Mouse (Mus musculus): ENCODE measurements at regions not wholly inside any gene's neighbourhood (a gene's known extent, or its start where the extent isn't known, plus 50 kb on each side); places are given as distances from the start of the nearest gene placed in this dataset.
A peak's percentile ranks its signal among the peaks of the same experiment; 100 is the strongest.

DNA sequence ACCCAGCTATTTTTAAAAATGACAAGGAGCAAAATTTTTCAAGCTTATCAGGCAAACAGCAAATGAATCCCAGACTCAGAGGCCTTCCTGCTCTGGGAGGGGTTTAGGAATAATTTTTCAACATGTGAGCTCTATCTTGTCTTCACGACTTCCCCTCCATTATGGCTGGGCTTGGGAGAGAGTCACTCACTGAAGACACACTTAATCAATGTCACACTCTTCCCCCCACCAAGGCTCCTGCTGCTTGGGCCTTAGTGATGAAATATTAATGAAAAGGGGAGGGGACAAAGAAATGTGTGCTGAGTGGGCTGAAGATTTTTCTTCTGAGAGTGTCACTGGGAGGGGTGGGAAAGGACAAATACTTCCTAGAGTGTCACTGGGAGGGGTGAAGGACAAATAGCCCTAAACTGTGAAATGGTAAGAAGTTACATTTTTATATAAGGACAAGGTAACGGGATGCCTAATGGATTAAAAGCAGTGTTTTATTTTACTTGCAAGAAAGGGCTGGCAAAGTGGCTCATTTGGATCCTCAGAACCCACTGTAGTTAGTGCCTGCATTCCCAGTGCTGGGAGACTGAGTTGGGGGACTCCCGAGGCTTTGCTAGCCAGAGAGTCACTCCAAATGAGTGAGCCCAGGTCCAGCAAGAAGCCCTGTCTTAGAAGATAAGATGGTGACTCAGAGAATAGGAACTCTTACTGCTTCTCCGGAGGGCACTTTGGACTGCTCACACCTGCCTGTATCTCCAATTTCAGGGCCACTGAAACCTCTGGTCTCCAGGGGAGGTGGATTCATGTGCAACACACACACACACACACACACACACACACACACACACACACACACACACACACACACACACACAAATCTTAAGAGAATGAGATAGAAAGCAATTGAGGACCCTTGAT is 258.5 kb downstream of the Sox11 start:
- Histone ChIP-seq H3K9ac (replicated peaks) (no peak overlapping the region), H3K4me2 (no peak overlapping the region), H3K27me3 (no peaks in the 10 kb centered on the region), H3K27ac (no peak overlapping the region), H3K36me3 (no peaks in the 10 kb centered on the region), H3K9me3 (no peaks in the 10 kb centered on the region), H3K4me3 (replicated peaks) (no peak overlapping the region), H3K4me1 (replicated peaks) (peaks cover 46% of the 10 kb centered on the region)
- 36% methylated on average over 4 of the region's 4 CpGs for WGBS
- ATAC-seq (ENCODE audit: insufficient number of reproducible peaks, insufficient read depth, low FRiP score, low TSS enrichment, low read depth): no peak

DNA sequence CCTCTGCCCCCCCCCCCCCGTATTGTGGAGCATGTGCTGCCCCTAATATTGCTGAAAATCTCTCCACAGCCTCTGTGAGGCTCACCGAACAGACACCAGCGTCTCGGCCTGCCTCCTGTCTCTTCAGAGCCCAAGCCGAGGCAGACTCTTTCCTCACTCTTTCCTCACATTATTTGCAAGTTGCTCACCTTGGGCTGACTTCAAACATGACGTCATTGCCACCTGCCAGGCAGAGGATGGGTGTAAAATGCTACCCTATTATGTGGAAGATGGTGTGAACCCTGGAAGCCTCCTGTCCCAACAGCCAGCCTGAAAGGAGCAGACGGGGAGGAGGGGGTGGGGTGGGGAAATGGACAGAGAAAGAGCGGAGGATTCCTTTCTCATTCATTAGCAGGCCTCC is 259.3 kb downstream of the Sox11 start:
- Histone ChIP-seq H3K4me1 (replicated peaks) (peaks cover 46% of the 10 kb centered on the region), H3K36me3 (no peaks in the 10 kb centered on the region), H3K4me3 (replicated peaks) (peak overlapping the region; percentile 28), H3K4me2 (peak overlapping the region; percentile 59), H3K9ac (replicated peaks) (peak overlapping the region; percentile 8; the same call in 1 of the 2 replicates), H3K27ac (peak overlapping the region; percentile 35; the same call in 1 of the 2 replicates), H3K27me3 (no peaks in the 10 kb centered on the region), H3K9me3 (no peaks in the 10 kb centered on the region)
- ATAC-seq (ENCODE audit: insufficient number of reproducible peaks, insufficient read depth, low FRiP score, low TSS enrichment, low read depth): no peak
- 3% methylated on average over 7 of the region's 8 CpGs for WGBS

DNA sequence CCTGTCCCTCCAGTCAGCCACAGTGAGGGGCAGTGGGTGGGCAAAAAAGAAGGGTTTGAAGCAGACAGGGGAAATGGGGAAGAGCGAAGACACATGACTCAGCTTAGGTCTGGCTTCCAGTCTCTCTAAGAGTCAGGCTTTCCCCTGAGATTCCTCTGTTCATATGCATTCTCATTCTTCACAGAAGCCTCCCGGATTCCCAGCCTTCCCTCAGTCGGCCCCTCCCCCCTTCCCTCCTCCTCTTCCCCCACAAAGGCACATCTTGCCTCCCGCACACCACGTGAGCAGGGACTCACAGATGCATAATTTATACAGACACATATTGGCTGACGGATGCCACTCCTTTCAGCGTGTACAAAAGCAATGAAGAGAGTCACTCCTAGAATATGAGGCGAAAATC is 259.8 kb downstream of the Sox11 start:
- 0 out of 2 replicates have a peak overlapping the region, but pooled peaks have one; percentile 8 for H3K9ac ChIP-seq (replicated peaks)
- H3K27ac ChIP-seq: peak overlapping the region; percentile 35; the same call in 1 of the 2 replicates
- peaks cover 46% of the 10 kb centered on the region for H3K4me1 ChIP-seq (replicated peaks)
- no peaks in the 10 kb centered on the region for H3K9me3 ChIP-seq
- no peaks in the 10 kb centered on the region for H3K27me3 ChIP-seq
- peak overlapping the region; percentile 28 for H3K4me3 ChIP-seq (replicated peaks)
- ATAC-seq (ENCODE audit: insufficient number of reproducible peaks, insufficient read depth, low FRiP score, low TSS enrichment, low read depth): peak; percentile 47; the same call in 1 of the 2 replicates
- no peaks in the 10 kb centered on the region for H3K36me3 ChIP-seq
- H3K4me2 ChIP-seq: peak overlapping the region; percentile 59
- WGBS: 7% methylated on average over 8 of the region's 8 CpGs

DNA sequence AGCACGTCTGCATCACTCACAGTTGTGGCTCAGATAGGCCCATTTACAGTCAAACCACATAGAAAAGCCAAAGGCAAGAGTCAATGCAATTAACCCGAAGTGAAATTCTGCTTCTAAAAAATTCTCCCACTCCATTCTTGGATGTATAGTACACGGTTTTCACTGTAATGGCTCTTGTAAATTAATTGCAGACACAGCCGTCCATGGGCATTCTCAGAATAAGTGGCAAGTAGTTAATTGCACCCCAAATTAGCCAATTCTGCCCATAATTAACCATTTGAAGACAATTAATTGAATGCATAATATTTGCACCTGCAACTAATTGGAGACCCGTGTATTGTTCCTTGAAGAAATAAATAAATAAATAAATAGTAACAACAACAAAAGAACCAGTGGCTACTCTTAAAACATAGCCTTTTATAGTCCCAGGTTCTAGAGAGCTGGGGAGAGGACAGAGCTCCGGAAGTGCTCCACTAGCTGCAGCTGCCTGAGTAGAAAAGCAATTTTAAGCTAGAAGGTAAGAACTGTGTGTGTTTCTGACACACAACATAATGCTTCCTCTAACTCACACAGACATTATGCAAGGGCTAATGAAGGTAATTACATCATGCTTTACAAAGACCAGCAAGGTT is 266.2 kb downstream of the Sox11 start:
- H3K4me2 ChIP-seq: no peak overlapping the region
- ATAC-seq (ENCODE audit: insufficient number of reproducible peaks, insufficient read depth, low FRiP score, low TSS enrichment, low read depth): no peak
- 26% methylated on average over 6 of the region's 6 CpGs for WGBS
- H3K4me3 ChIP-seq (replicated peaks): no peak overlapping the region
- no peak overlapping the region for H3K27ac ChIP-seq
- no peaks in the 10 kb centered on the region for H3K9me3 ChIP-seq
- no peaks in the 10 kb centered on the region for H3K36me3 ChIP-seq
- H3K4me1 ChIP-seq (replicated peaks): peaks cover 14% of the 10 kb centered on the region
- no peaks in the 10 kb centered on the region for H3K27me3 ChIP-seq
- H3K9ac ChIP-seq (replicated peaks): no peak overlapping the region

DNA sequence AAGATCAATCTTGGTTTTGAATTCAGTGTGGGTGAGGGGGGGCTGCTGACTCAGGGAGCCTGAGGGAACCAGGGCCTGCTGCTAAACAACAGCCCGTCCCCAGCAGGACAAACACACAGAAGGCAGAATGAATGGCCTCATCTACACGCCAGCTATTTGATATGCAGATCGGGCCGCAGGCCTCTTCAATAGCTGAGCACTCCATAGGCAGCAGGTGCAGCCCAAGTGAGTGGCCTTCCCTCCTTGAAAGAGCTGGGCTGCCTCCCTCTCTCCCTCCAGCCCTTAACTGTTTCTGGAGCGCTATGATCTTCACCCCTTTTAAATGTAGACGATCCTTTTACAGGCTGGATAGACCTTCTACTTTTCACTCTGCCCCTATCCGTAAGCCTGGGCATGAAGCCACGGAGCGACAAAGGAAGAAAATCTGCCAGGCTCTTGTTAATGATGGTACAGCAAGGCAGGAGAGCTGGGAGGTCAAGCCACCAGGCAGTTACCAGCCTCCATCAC is 277.3 kb downstream of the Sox11 start:
- ATAC-seq (ENCODE audit: insufficient number of reproducible peaks, insufficient read depth, low FRiP score, low TSS enrichment, low read depth): no peak
- Histone ChIP-seq H3K36me3 (no peaks in the 10 kb centered on the region), H3K27ac (no peak overlapping the region), H3K4me1 (replicated peaks) (peaks cover 26% of the 10 kb centered on the region), H3K4me3 (replicated peaks) (no peak overlapping the region), H3K9ac (replicated peaks) (no peak overlapping the region), H3K27me3 (no peaks in the 10 kb centered on the region), H3K9me3 (no peaks in the 10 kb centered on the region), H3K4me2 (no peak overlapping the region)
- WGBS: 34% methylated on average over 9 of the region's 9 CpGs

DNA sequence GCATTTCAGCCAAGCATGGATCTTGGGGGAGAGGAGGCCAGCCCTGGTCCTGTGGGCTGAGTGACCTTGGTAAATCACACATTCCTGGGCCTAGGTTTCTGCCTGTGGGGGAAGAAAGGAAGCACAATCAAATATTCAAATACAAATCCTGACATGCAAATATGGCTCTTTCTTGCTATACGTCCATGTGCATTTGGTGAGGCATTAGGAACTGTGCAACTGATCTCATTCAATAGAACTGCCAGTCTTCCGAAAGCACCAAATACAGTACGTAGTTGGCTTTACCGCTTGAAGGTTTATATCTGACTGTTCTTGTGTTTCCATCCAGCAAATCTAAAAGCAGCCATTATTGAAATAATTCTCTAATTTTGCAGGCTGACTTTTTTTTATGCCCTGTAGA is 278.9 kb downstream of the Sox11 start:
- WGBS: 91% methylated on average over 4 of the region's 4 CpGs
- Histone ChIP-seq H3K27ac (no peak overlapping the region), H3K9ac (replicated peaks) (no peak overlapping the region), H3K4me3 (replicated peaks) (no peak overlapping the region), H3K4me1 (replicated peaks) (peaks cover 26% of the 10 kb centered on the region), H3K9me3 (no peaks in the 10 kb centered on the region), H3K4me2 (no peak overlapping the region), H3K27me3 (no peaks in the 10 kb centered on the region), H3K36me3 (no peaks in the 10 kb centered on the region)
- ATAC-seq (ENCODE audit: insufficient number of reproducible peaks, insufficient read depth, low FRiP score, low TSS enrichment, low read depth): no peak

DNA sequence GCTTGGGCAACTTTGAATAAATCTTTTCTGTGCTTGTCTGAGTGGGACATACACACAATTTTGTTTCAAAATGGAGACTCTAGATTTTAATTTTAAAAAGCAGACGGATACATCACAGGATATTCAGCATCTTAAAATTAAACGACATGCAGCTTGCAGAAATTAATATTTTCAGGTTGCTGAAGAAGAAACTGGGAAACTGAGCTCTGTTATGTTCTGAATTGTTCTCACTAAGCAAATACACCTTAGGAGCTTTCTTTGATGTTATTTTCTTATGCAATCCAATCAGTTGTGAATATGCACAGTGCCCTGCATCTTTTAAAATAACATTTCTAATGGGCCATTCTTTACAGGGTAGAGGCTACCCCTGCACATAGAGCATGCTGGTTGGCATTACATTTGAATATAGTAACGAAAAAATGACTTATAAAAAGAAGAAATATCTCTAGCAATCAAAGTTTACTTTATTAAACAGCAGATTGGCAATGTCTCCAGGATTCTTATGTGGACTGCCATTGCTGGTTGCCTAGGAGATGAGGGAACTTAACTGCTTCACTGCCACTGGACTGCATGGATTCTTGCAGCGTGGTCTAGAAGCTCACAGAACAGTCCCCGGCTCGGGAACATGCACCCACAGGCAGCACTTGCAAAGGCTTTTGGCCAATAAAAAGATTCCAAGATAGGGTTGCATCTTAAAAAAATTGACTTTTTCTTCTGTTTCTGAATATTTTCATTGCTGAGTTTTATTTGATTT is 279.7 kb downstream of the Sox11 start:
- WGBS: 67% methylated on average over 6 of the region's 6 CpGs
- ATAC-seq (ENCODE audit: insufficient number of reproducible peaks, insufficient read depth, low FRiP score, low TSS enrichment, low read depth): no peak
- H3K4me1 ChIP-seq (replicated peaks): peaks cover 26% of the 10 kb centered on the region
- no peaks in the 10 kb centered on the region for H3K27me3 ChIP-seq
- H3K27ac ChIP-seq: peak overlapping the region; percentile 53
- peak overlapping the region; percentile 32 for H3K4me3 ChIP-seq (replicated peaks)
- H3K9ac ChIP-seq (replicated peaks): no peak overlapping the region
- H3K9me3 ChIP-seq: no peaks in the 10 kb centered on the region
- H3K36me3 ChIP-seq: no peaks in the 10 kb centered on the region
- H3K4me2 ChIP-seq: peak overlapping the region; percentile 62

DNA sequence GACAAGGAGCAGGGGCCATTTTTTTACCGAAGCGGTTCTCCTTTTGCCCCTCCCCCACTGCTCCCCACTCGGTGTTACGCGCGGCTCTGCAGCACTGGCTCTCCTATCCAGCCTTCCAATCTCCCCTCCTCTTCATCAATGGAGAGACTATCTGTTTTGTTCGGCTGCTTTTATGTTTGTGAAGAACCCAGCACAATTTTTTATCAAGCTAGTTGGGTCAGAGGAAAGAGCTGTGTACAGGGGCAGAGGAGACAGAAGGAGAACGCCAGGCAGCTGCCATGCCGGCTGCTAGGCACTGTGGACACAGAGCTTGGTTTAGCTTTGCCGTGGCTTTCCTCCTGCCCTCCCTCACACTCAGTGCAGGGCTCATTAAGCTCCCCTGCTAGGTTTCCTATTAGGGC is 280.3 kb downstream of the Sox11 start:
- WGBS: under 1% methylated on average over 10 of the region's 10 CpGs
- Histone ChIP-seq H3K27me3 (no peaks in the 10 kb centered on the region), H3K27ac (peak overlapping the region; percentile 53), H3K9ac (replicated peaks) (peak overlapping the region; percentile 51), H3K4me3 (replicated peaks) (peak overlapping the region; percentile 32), H3K36me3 (no peaks in the 10 kb centered on the region), H3K4me2 (peak overlapping the region; percentile 62), H3K4me1 (replicated peaks) (peaks cover 26% of the 10 kb centered on the region), H3K9me3 (no peaks in the 10 kb centered on the region)
- no peak for ATAC-seq (ENCODE audit: insufficient number of reproducible peaks, insufficient read depth, low FRiP score, low TSS enrichment, low read depth)

DNA sequence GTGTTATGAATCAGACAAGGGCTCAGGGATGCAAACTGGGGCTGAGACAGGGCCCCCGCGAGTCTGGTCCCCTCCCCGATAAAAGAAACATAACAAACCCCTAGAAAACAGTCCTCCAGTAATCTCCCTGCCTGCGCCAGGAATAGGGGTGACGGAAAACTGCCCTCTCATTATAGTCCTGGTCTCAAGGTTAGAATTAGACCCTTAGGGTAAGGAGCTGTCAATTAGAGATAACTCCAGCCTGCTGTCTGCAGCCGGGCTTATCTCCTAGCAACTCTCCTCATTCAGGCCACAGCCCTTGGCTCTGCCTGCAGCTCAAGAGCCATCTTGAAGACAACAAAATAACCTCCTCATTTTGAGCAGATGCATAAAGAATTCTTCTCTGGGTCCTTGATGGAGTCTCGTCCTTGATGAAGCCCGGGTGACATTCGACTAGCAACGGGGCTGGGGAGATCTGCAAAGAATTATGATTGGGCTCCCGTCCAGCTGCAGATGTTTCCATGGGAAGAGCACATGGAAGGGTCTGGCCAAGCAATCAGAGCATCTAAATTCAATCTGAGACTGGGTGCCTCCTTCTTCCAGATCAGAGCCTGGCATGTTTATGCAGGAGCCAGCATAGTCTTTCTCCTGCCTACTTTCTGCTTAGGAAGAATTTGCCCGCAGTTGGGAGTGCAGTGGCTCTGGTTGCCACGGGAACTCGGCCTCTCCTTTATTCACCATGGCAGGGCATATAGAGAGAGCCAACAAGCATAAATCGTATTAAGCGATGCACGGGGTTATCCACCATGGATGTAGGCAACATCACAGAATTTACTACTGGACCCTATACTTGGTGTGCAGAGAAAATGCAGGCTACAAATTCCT is 281.2 kb downstream of the Sox11 start:
- Histone ChIP-seq H3K27me3 (no peaks in the 10 kb centered on the region), H3K9me3 (no peaks in the 10 kb centered on the region), H3K36me3 (no peaks in the 10 kb centered on the region), H3K4me1 (replicated peaks) (peaks cover 26% of the 10 kb centered on the region), H3K4me2 (peak overlapping the region; percentile 62), H3K4me3 (replicated peaks) (no peak overlapping the region), H3K27ac (peak overlapping the region; percentile 53; the same call in 1 of the 2 replicates), H3K9ac (replicated peaks) (no peak overlapping the region; the same call in 1 of the 2 replicates)
- 20% methylated on average over 17 of the region's 17 CpGs for WGBS
- ATAC-seq (ENCODE audit: insufficient number of reproducible peaks, insufficient read depth, low FRiP score, low TSS enrichment, low read depth): no peak

DNA sequence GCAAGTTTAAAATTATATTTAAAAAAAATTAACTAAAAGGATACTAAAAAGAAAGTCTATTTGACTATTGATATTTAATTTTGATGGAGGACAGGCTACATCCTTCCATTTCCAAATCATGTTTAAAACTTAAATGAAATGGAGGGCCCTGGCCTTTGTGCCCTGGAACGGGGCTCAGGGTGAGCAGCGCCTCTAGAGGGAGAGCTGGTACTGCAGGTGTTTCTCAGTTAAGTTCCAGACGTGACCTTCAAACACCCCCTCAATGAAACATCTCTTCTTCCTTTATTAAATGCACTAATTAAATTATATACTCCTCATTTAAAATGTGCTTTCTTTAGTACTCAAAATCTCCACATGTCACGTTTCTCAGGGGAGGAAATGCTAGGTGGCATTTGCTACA is 282.5 kb downstream of the Sox11 start:
- Histone ChIP-seq H3K9ac (replicated peaks) (no peak overlapping the region), H3K27ac (no peak overlapping the region), H3K4me2 (no peak overlapping the region), H3K27me3 (no peaks in the 10 kb centered on the region), H3K9me3 (no peaks in the 10 kb centered on the region), H3K4me3 (replicated peaks) (no peak overlapping the region), H3K36me3 (no peaks in the 10 kb centered on the region), H3K4me1 (replicated peaks) (peaks cover 26% of the 10 kb centered on the region)
- ATAC-seq (ENCODE audit: insufficient number of reproducible peaks, insufficient read depth, low FRiP score, low TSS enrichment, low read depth): no peak
- 30% methylated on average over 4 of the region's 4 CpGs for WGBS

Data from limb, embryonic 12.5 days (tissue).